Mouse (Mus musculus): ENCODE results near the gene Aoc2.
A peak's percentile ranks its signal among the peaks of the same experiment; 100 is the strongest.

Gene Aoc2

GRCm38 (mm10) chr11:101357505-101358182 is 32.8 kb downstream of the Aoc2 start:
- DNase-seq, result no peak

GRCm38 (mm10) chr11:101359776-101360175 is 34.9 kb downstream of the Aoc2 start:
- no peak for DNase-seq

GRCm38 (mm10) chr11:101360651-101361113 is 35.8 kb downstream of the Aoc2 start:
- DNase-seq, result peak; percentile 64

- DNase-seq, result peak; percentile 60
Measured at GRCm38 (mm10) chr11:101364531-101364931, 39.7 kb downstream of the Aoc2 start.

GRCm38 (mm10) chr11:101367326-101367935 is 42.6 kb downstream of the Aoc2 start, which contains the start of gene G6pc:
Gene G6pc (plus strand): TSS chr11:101367561.
- peak; percentile 82 for DNase-seq

- DNase-seq, result no peak
Measured at GRCm38 (mm10) chr11:101370141-101370540, 45.3 kb downstream of the Aoc2 start.

GRCm38 (mm10) chr11:101374421-101374938 is 49.6 kb downstream of the Aoc2 start:
- no peak for DNase-seq

- DNase-seq, result peak; percentile 43
Measured at GRCm38 (mm10) chr11:101378196-101378595, 53.3 kb downstream of the Aoc2 start.

- peak; percentile 69 for DNase-seq
Measured at GRCm38 (mm10) chr11:101378926-101379325, 54.1 kb downstream of the Aoc2 start.
